Mouse (Mus musculus): ENCODE results near the gene Pitpnm1. TPM values are rescaled to one million over a fixed set of nuclear protein-coding genes. Genes with fewer than 3 reads are reported as not detected.

The Pitpnm1 gene
- polyA plus RNA-seq, 1 experiment from 2014 or later: 17.3 TPM

- Histone ChIP-seq H3K27ac (replicated peaks in 1 of 2; ENCODE audit: control insufficient read depth in 1 of 2, insufficient read depth in 1 of 2, low read depth in 2 of 2, low read length in 2 of 2) (no peak within 1 kb of the TSS), H3K4me3 (ENCODE audit: control insufficient read depth in 1 of 2, insufficient read depth in 1 of 2, low read depth in 1 of 2, low read length in 2 of 2) (no peak within 1 kb of the TSS), H3K4me1 (ENCODE audit: control insufficient read depth in 2 of 2, insufficient read depth in 2 of 2, low read length in 2 of 2) (peaks cover 0 to 5% of the 10 kb centered on the region in 2 experiments; a peak in 1 of 4 replicates), H3K27me3 (ENCODE audit: control insufficient read depth, insufficient read depth, low read length) (no peaks in the 10 kb centered on the region), H3K36me3 (ENCODE audit: control insufficient read depth, insufficient read depth, low read length) (no peaks in the 10 kb centered on the region), H3K4me2 (ENCODE audit: low read length) (no peak within 1 kb of the TSS), H3K9ac (ENCODE audit: low read length) (no peak within 1 kb of the TSS), H3K9me3 (ENCODE audit: control insufficient read depth, low read length) (no peaks in the 10 kb centered on the region; the same call in 1 of the 2 replicates)
- no peak for ATAC-seq (ENCODE audit: insufficient number of reproducible peaks, insufficient read depth, low FRiP score, low read depth)
- WGBS: 71% methylated on average over 7 of the region's 7 CpGs
Observed at GRCm38 (mm10) chr19:4143759-4144268, 44.0 kb downstream of the Pitpnm1 start, which contains the start of gene Cabp4. Gene Cabp4 (minus strand): TSS chr19:4144033.

- no peak for ATAC-seq (ENCODE audit: insufficient number of reproducible peaks, insufficient read depth, low FRiP score, low read depth)
- Histone ChIP-seq H3K36me3 (ENCODE audit: control insufficient read depth, insufficient read depth, low read length) (peaks cover 3% of the 10 kb centered on the region), H3K27me3 (ENCODE audit: control insufficient read depth, insufficient read depth, low read length) (no peaks in the 10 kb centered on the region), H3K4me1 (ENCODE audit: control insufficient read depth in 2 of 2, insufficient read depth in 2 of 2, low read length in 2 of 2) (peaks cover 8 to 14% of the 10 kb centered on the region in 2 experiments), H3K9ac (ENCODE audit: low read length) (no peak overlapping the region), H3K4me2 (ENCODE audit: low read length) (no peak overlapping the region), H3K27ac (replicated peaks in 1 of 2; ENCODE audit: control insufficient read depth in 1 of 2, insufficient read depth in 1 of 2, low read depth in 2 of 2, low read length in 2 of 2) (no peak overlapping the region), H3K9me3 (ENCODE audit: control insufficient read depth, low read length) (no peaks in the 10 kb centered on the region; the same call in 1 of the 2 replicates), H3K4me3 (ENCODE audit: control insufficient read depth in 1 of 2, insufficient read depth in 1 of 2, low read depth in 1 of 2, low read length in 2 of 2) (no peak overlapping the region)
- 78% methylated on average over 16 of the region's 16 CpGs for WGBS
Observed at GRCm38 (mm10) chr19:4144550-4145498, 45.0 kb downstream of the Pitpnm1 start.

- Histone ChIP-seq H3K4me1 (ENCODE audit: control insufficient read depth in 2 of 2, insufficient read depth in 2 of 2, low read length in 2 of 2) (peaks cover 8 to 15% of the 10 kb centered on the region in 2 experiments), H3K36me3 (ENCODE audit: control insufficient read depth, insufficient read depth, low read length) (peaks cover 15% of the 10 kb centered on the region), H3K9me3 (ENCODE audit: control insufficient read depth, low read length) (no peaks in the 10 kb centered on the region; the same call in 1 of the 2 replicates), H3K27ac (replicated peaks in 1 of 2; ENCODE audit: control insufficient read depth in 1 of 2, insufficient read depth in 1 of 2, low read depth in 2 of 2, low read length in 2 of 2) (no peak overlapping the region), H3K27me3 (ENCODE audit: control insufficient read depth, insufficient read depth, low read length) (no peaks in the 10 kb centered on the region), H3K9ac (ENCODE audit: low read length) (no peak overlapping the region), H3K4me2 (ENCODE audit: low read length) (no peak overlapping the region), H3K4me3 (ENCODE audit: control insufficient read depth in 1 of 2, insufficient read depth in 1 of 2, low read depth in 1 of 2, low read length in 2 of 2) (no peak overlapping the region)
- WGBS: 88% methylated on average over 5 of the region's 5 CpGs
- ATAC-seq (ENCODE audit: insufficient number of reproducible peaks, insufficient read depth, low FRiP score, low read depth): no peak
Observed at GRCm38 (mm10) chr19:4145936-4146335, 46.1 kb downstream of the Pitpnm1 start.

GRCm38 (mm10) chr19:4146366-4147021 lies 46.7 kb downstream of the Pitpnm1 start:
- Histone ChIP-seq H3K9me3 (ENCODE audit: control insufficient read depth, low read length) (no peaks in the 10 kb centered on the region; the same call in 1 of the 2 replicates), H3K27ac (replicated peaks in 1 of 2; ENCODE audit: control insufficient read depth in 1 of 2, insufficient read depth in 1 of 2, low read depth in 2 of 2, low read length in 2 of 2) (no peak overlapping the region), H3K36me3 (ENCODE audit: control insufficient read depth, insufficient read depth, low read length) (peaks cover 20% of the 10 kb centered on the region), H3K4me1 (ENCODE audit: control insufficient read depth in 2 of 2, insufficient read depth in 2 of 2, low read length in 2 of 2) (peaks cover 8 to 21% of the 10 kb centered on the region in 2 experiments), H3K9ac (ENCODE audit: low read length) (no peak overlapping the region), H3K4me2 (ENCODE audit: low read length) (no peak overlapping the region), H3K27me3 (ENCODE audit: control insufficient read depth, insufficient read depth, low read length) (no peaks in the 10 kb centered on the region), H3K4me3 (ENCODE audit: control insufficient read depth in 1 of 2, insufficient read depth in 1 of 2, low read depth in 1 of 2, low read length in 2 of 2) (no peak overlapping the region)
- ATAC-seq (ENCODE audit: insufficient number of reproducible peaks, insufficient read depth, low FRiP score, low read depth): no peak
- 56% methylated on average over 12 of the region's 12 CpGs for WGBS

- H3K27ac ChIP-seq (replicated peaks in 1 of 2; ENCODE audit: control insufficient read depth in 1 of 2, insufficient read depth in 1 of 2, low read depth in 2 of 2, low read length in 2 of 2): no peak overlapping the region
- H3K27me3 ChIP-seq (ENCODE audit: control insufficient read depth, insufficient read depth, low read length): no peaks in the 10 kb centered on the region
Observed at GRCm38 (mm10) chr19:4147022-4147405, 47.2 kb downstream of the Pitpnm1 start.

GRCm38 (mm10) chr19:4147782-4148490 lies 48.1 kb downstream of the Pitpnm1 start:
- Histone ChIP-seq H3K4me1 (ENCODE audit: control insufficient read depth in 2 of 2, insufficient read depth in 2 of 2, low read length in 2 of 2) (peaks cover 11 to 26% of the 10 kb centered on the region in 2 experiments), H3K4me2 (ENCODE audit: low read length) (peak overlapping the region; percentile 73), H3K9ac (ENCODE audit: low read length) (peak overlapping the region; percentile 96), H3K4me3 (ENCODE audit: control insufficient read depth in 1 of 2, insufficient read depth in 1 of 2, low read depth in 1 of 2, low read length in 2 of 2) (peak overlapping the region; percentile 69 to 93), H3K9me3 (ENCODE audit: control insufficient read depth, low read length) (no peaks in the 10 kb centered on the region; the same call in 1 of the 2 replicates), H3K36me3 (ENCODE audit: control insufficient read depth, insufficient read depth, low read length) (peaks cover 33% of the 10 kb centered on the region), H3K27me3 (ENCODE audit: control insufficient read depth, insufficient read depth, low read length) (no peaks in the 10 kb centered on the region), H3K27ac (replicated peaks in 1 of 2; ENCODE audit: control insufficient read depth in 1 of 2, insufficient read depth in 1 of 2, low read depth in 2 of 2, low read length in 2 of 2) (no peak overlapping the region)
- WGBS: 41% methylated on average over 9 of the region's 9 CpGs
- no peak for ATAC-seq (ENCODE audit: insufficient number of reproducible peaks, insufficient read depth, low FRiP score, low read depth)

More at GRCm38 (mm10) chr19:4147022-4147405, 47.2 kb downstream of the Pitpnm1 start:
- 44% methylated on average over 3 of the region's 3 CpGs for WGBS
- no peak for ATAC-seq (ENCODE audit: insufficient number of reproducible peaks, insufficient read depth, low FRiP score, low read depth)
- Histone ChIP-seq H3K4me2 (ENCODE audit: low read length) (no peak overlapping the region), H3K4me1 (ENCODE audit: control insufficient read depth in 2 of 2, insufficient read depth in 2 of 2, low read length in 2 of 2) (peaks cover 11 to 25% of the 10 kb centered on the region in 2 experiments), H3K9ac (ENCODE audit: low read length) (no peak overlapping the region), H3K9me3 (ENCODE audit: control insufficient read depth, low read length) (no peaks in the 10 kb centered on the region; the same call in 1 of the 2 replicates), H3K36me3 (ENCODE audit: control insufficient read depth, insufficient read depth, low read length) (peaks cover 24% of the 10 kb centered on the region), H3K4me3 (ENCODE audit: control insufficient read depth in 1 of 2, insufficient read depth in 1 of 2, low read depth in 1 of 2, low read length in 2 of 2) (no peak overlapping the region)

- Histone ChIP-seq H3K27ac (replicated peaks in 1 of 2; ENCODE audit: control insufficient read depth in 1 of 2, insufficient read depth in 1 of 2, low read depth in 2 of 2, low read length in 2 of 2) (peak within 1 kb of the TSS in 1 of 2 experiments; percentile 82; a peak in 3 of 4 replicates), H3K9ac (ENCODE audit: low read length) (peak within 1 kb of the TSS; percentile 96), H3K27me3 (ENCODE audit: control insufficient read depth, insufficient read depth, low read length) (no peaks in the 10 kb centered on the region), H3K4me2 (ENCODE audit: low read length) (peak within 1 kb of the TSS; percentile 73), H3K36me3 (ENCODE audit: control insufficient read depth, insufficient read depth, low read length) (peaks cover 38% of the 10 kb centered on the region), H3K9me3 (ENCODE audit: control insufficient read depth, low read length) (no peaks in the 10 kb centered on the region; the same call in 1 of the 2 replicates), H3K4me1 (ENCODE audit: control insufficient read depth in 2 of 2, insufficient read depth in 2 of 2, low read length in 2 of 2) (peaks cover 11 to 26% of the 10 kb centered on the region in 2 experiments), H3K4me3 (ENCODE audit: control insufficient read depth in 1 of 2, insufficient read depth in 1 of 2, low read depth in 1 of 2, low read length in 2 of 2) (peak within 1 kb of the TSS; percentile 69 to 93)
- ATAC-seq (ENCODE audit: insufficient number of reproducible peaks, insufficient read depth, low FRiP score, low read depth): peak; percentile 93
- 2% methylated on average over 30 of the region's 33 CpGs for WGBS
Observed at GRCm38 (mm10) chr19:4148491-4148806, 48.7 kb downstream of the Pitpnm1 start, which contains the start of gene Coro1b. Gene Coro1b (plus strand): TSS chr19:4148619.

All from heart, embryonic 14.5 days (tissue).